Mouse (Mus musculus): Measurements from ENCODE around the gene Adk.

GRCm38 (mm10) chr14:21411524-21411923 is 359.1 kb downstream of the Adk start:
- TF ChIP-seq TAL1 (IDR thresholded peaks at IDR 0.05; ENCODE audit: low read length) (no peak), GATA1 (IDR thresholded peaks at IDR 0.05; ENCODE audit: low read length) (no peak)

Measured in erythroblast, embryonic 14.5 days (primary cell).